Mouse (Mus musculus) lung, postnatal 0 days (tissue): ENCODE measurements around the gene Ogfod2.

Experiments
- CTCF ChIP-seq: IDR thresholded peaks from 2 replicates; pipeline ENCODE4 v1.5.1; 2016; ENCODE audit warnings: antibody characterized with exemption, mild to moderate bottlenecking
- EP300 ChIP-seq: IDR thresholded peaks from 2 replicates; pipeline ENCODE4 v1.6.1; 2016; ENCODE audit warnings: antibody characterized with exemption, mild to moderate bottlenecking, control low read depth

DNA sequence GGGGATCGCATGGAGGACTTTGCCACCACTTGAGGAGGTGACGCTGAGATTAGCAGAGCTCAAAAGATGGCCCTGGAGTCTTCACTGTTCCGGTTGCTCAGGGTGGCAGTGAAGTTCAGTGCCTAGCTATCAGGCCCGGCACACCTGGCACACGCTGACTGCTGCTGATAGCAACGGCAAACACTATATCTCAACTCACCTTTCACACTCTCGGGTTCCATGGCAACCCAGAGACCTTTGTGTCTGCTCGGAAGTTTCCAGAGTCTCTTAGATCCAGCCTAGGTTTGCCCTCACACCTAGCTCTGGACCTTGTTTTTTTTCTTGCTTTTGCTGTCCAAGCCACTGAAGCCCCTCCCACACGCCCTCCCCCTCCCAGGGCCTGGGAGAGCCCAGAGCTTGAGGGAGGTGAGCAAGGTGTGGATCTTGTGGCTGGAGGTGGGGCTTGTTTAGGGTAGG lies 20.1 kb upstream of the Ogfod2 start:
- TF ChIP-seq CTCF: no peak
- no peak for TF ChIP-seq EP300
